Comparison of ENCODE assay signal across 28 mouse cellular contexts in genomic region chr11:18892470-18892869, GRCm38 (mm10).
DNase-seq lines count a peak whose midpoint lies in the region; ATAC-seq lines count a peak whose summit lies in the region.
"Had no signal": no experiment of that assay in that cellular context is flagged by ENCODE, and none has a peak within 500 bp of the region (broad histone marks: within the 10 kb centered on the region; RNA-seq: fewer than 3 reads in every experiment).

No protein-coding gene starts in this region.

- peaks cover 26% of the 10 kb centered on the region for H3K4me1 ChIP-seq in kidney, embryonic 15.5 days
- peaks cover 20% of the 10 kb centered on the region for H3K4me1 ChIP-seq in kidney, embryonic 16.5 days (ENCODE audit: insufficient read depth, low read length)
- H3K4me1 ChIP-seq: forebrain, embryonic 12.5 days; hindbrain, embryonic 12.5 days had no signal

- no peaks in the 10 kb centered on the region for H3K36me3 ChIP-seq in kidney, embryonic 15.5 days
- no peaks in the 10 kb centered on the region for H3K36me3 ChIP-seq in kidney, embryonic 16.5 days (ENCODE audit: insufficient read depth, low read length)
- H3K36me3 ChIP-seq: embryonic facial prominence, embryonic 15.5 days; forebrain, embryonic 12.5 days; G1E; heart, embryonic 15.5 days; liver, embryonic 12.5 days had no signal

- no peak overlapping the region for H3K9ac ChIP-seq in kidney, embryonic 15.5 days
- H3K9ac ChIP-seq in kidney, embryonic 16.5 days (replicated peaks; ENCODE audit: low read length): no peak overlapping the region
- H3K9ac ChIP-seq: embryonic facial prominence, embryonic 15.5 days; forebrain, embryonic 12.5 days; forebrain, postnatal 0 days; heart, embryonic 15.5 days; hindbrain, embryonic 12.5 days; liver, embryonic 12.5 days; liver, postnatal 0 days had no signal

- H3K27me3 ChIP-seq in kidney, embryonic 15.5 days: no peaks in the 10 kb centered on the region
- H3K27me3 ChIP-seq in kidney, embryonic 16.5 days (ENCODE audit: insufficient read depth, low read length): no peaks in the 10 kb centered on the region
- H3K27me3 ChIP-seq: embryonic facial prominence, embryonic 15.5 days; heart, embryonic 15.5 days; hindbrain, embryonic 12.5 days; liver, embryonic 12.5 days had no signal

- H3K4me3 ChIP-seq in kidney, embryonic 15.5 days (replicated peaks): no peak overlapping the region
- no peak overlapping the region for H3K4me3 ChIP-seq in kidney, embryonic 16.5 days (ENCODE audit: low read length)
- H3K4me3 ChIP-seq: embryonic facial prominence, embryonic 10.5 days; embryonic facial prominence, embryonic 15.5 days; forebrain, embryonic 12.5 days; heart, embryonic 10.5 days; heart, embryonic 15.5 days; hindbrain, embryonic 12.5 days; liver, embryonic 12.5 days had no signal

- H3K4me2 ChIP-seq in kidney, embryonic 15.5 days: no peak overlapping the region
- H3K4me2 ChIP-seq in kidney, embryonic 16.5 days (replicated peaks; ENCODE audit: low read depth, low read length): no peak overlapping the region
- H3K4me2 ChIP-seq: embryonic facial prominence, embryonic 15.5 days; forebrain, embryonic 12.5 days; heart, embryonic 15.5 days; hindbrain, embryonic 12.5 days; liver, embryonic 12.5 days had no signal

- intact Hi-C loops in heart, postnatal 25 days (cut with DNase I): no loop called here

- DNase-seq in adrenal gland, adult 2 months: peak; percentile 29
- no peak for DNase-seq in adrenal gland, postnatal 4 days (ENCODE audit: low spot score in 2 of 2)
- DNase-seq in lung, postnatal 25 days (ENCODE audit: low spot score): peak; percentile 51
- no peak for DNase-seq in lung, postnatal 36 days
- peak; percentile 56 for DNase-seq in brain, adult 2 months (ENCODE audit: low read depth, low spot score)
- DNase-seq in heart, postnatal 25 days (ENCODE audit: low spot score): no peak
- DNase-seq: cerebellum, adult 2 months; cerebellum, postnatal 25 days; forebrain, postnatal 0 days; gastrocnemius, postnatal 14 days; heart, adult 11 months; heart, postnatal 36 days; layer of hippocampus, postnatal 36 days; left cerebral cortex, postnatal 4 days; liver, postnatal 0 days; midbrain, embryonic 14.5 days had no signal

- H3K9me3 ChIP-seq in kidney, embryonic 15.5 days (replicated peaks): no peaks in the 10 kb centered on the region
- H3K9me3 ChIP-seq in kidney, embryonic 16.5 days (ENCODE audit: low read length): no peaks in the 10 kb centered on the region
- H3K9me3 ChIP-seq: embryonic facial prominence, embryonic 10.5 days; embryonic facial prominence, embryonic 15.5 days; forebrain, embryonic 12.5 days; G1E; heart, embryonic 10.5 days; heart, embryonic 15.5 days; hindbrain, embryonic 12.5 days; liver, embryonic 12.5 days had no signal

- H3K27ac ChIP-seq in kidney, embryonic 15.5 days: peak overlapping the region; percentile 32; the same call in 1 of the 2 replicates
- H3K27ac ChIP-seq in kidney, embryonic 16.5 days (ENCODE audit: low read length): no peak overlapping the region
- H3K27ac ChIP-seq: embryonic facial prominence, embryonic 10.5 days; embryonic facial prominence, embryonic 15.5 days; forebrain, embryonic 12.5 days; heart, embryonic 10.5 days; heart, embryonic 15.5 days; hindbrain, embryonic 12.5 days; hindbrain, postnatal 0 days; liver, embryonic 12.5 days had no signal

- 26% methylated on average over 2 of the region's 2 CpGs for WGBS in kidney, embryonic 15.5 days
- WGBS in kidney, embryonic 16.5 days: 19% methylated on average over 2 of the region's 2 CpGs

- no peak for ATAC-seq in kidney, embryonic 15.5 days (replicated peaks; ENCODE audit: low FRiP score)
- ATAC-seq in kidney, embryonic 16.5 days (ENCODE audit: low FRiP score, low TSS enrichment): no peak
- ATAC-seq: forebrain, postnatal 0 days; hindbrain, postnatal 0 days; intestine, embryonic 16.5 days; liver, embryonic 12.5 days; liver, postnatal 0 days had no signal

Comparison
In these comparisons a context has a peak if more than half of its experiments do, and no peak if none do; other contexts are left out.
1. DNase-seq: peak in adrenal gland, adult 2 months (single experiment), lung, postnatal 25 days (single experiment) and brain, adult 2 months (single experiment); none in adrenal gland, postnatal 4 days (0 of 2), lung, postnatal 36 days (single experiment) and heart, postnatal 25 days (single experiment).